Mouse (Mus musculus) lung, embryonic 14.5 days (tissue): ENCODE measurements around the gene Atp9a. TPM values are rescaled to one million over a fixed set of nuclear protein-coding genes. Genes with fewer than 3 reads are reported as not detected.

Experiments used
- ATAC-seq: fragments of 200-750 bp; cut with Nextera tagmentation; 2 replicates; pipeline ENCODE4 v1.8.0; 2017; ENCODE audit warnings: mild to moderate bottlenecking, moderate TSS enrichment, moderate library complexity; ENCODE audit not compliant: insufficient read depth
- DNase-seq: peaks from one replicate; pipeline ENCODE4 v3.0.0-alpha.2; 2015
- H3K27ac ChIP-seq: fragments of 300-500 bp; sonication (generic); 2 replicates; pipeline ENCODE4 v1.5.1; 2014; ENCODE audit warnings: low read depth, mild to moderate bottlenecking, moderate library complexity
- H3K27me3 ChIP-seq: fragments of 300-500 bp; sonication (generic); 2 replicates; pipeline ENCODE4 v1.6.1; 2014; ENCODE audit warnings: low read length, control low read depth; ENCODE audit not compliant: insufficient read depth
- H3K36me3 ChIP-seq: fragments of 300-500 bp; sonication (generic); 2 replicates; pipeline ENCODE4 v1.6.1; 2014; ENCODE audit warnings: control low read depth; ENCODE audit not compliant: insufficient read depth
- H3K4me1 ChIP-seq: fragments of 300-500 bp; sonication (generic); 2 replicates; pipeline ENCODE4 v1.6.1; 2014; ENCODE audit warnings: antibody characterized with exemption, control low read depth; ENCODE audit not compliant: insufficient read depth
- H3K4me2 ChIP-seq: fragments of 300-500 bp; sonication (generic); 2 replicates; pipeline ENCODE4 v1.6.1; 2014; ENCODE audit warnings: mild to moderate bottlenecking
- H3K4me3 ChIP-seq: fragments of 300-500 bp; sonication (generic); 2 replicates; pipeline ENCODE4 v1.5.1; 2014; ENCODE audit warnings: low read depth, low read length
- H3K9ac ChIP-seq: fragments of 300-500 bp; sonication (generic); 2 replicates; pipeline ENCODE4 v1.6.1; 2014
- H3K9me3 ChIP-seq: fragments of 300-500 bp; sonication (generic); 2 replicates; pipeline ENCODE4 v1.6.1; 2016; ENCODE audit warnings: low read depth, low read length, control low read depth
- CTCF ChIP-seq: IDR thresholded peaks from 2 replicates; pipeline ENCODE4 v1.5.1; 2016; ENCODE audit warnings: antibody characterized with exemption, low read depth
- WGBS: fragments of 180-500 bp; shearing (Covaris S2); extraction: QIAGEN DNeasy Blood & Tissue Kit; methylation state at CpG from one replicate; pipeline ENCODE4 v1.1.7; 2014; 5-methylcytosine and 5-hydroxymethylcytosine counted together
- polyA plus RNA-seq: library from polyadenylated mRNA; unstranded; fragments of >200 nt; fragmentation: Nextera tagmentation; extraction: Ambion mirVana; gene quantifications from 2 replicates; pipeline ENCODE4 v1.2.1, GENCODE M21; 2014

The Atp9a gene
- polyA plus RNA-seq, 1 experiment from 2014 or later = 9.6 TPM

- Histone ChIP-seq H3K27ac (no peak overlapping the region), H3K36me3 (no peaks in the 10 kb centered on the region), H3K9ac (no peak overlapping the region), H3K4me2 (no peak overlapping the region), H3K4me3 (no peak overlapping the region), H3K4me1 (peaks cover 8% of the 10 kb centered on the region), H3K27me3 (peaks cover 56% of the 10 kb centered on the region), H3K9me3 (no peaks in the 10 kb centered on the region)
- no peak for DNase-seq
- ATAC-seq = no peak
- 54% methylated on average over 8 of the region's 8 CpGs for WGBS
- TF ChIP-seq CTCF = no peak
These were observed 27.1 kb upstream of the Atp9a start for GRCm38 (mm10) chr2:168769259-168769658.

GRCm38 (mm10) chr2:168767582-168767981 lies 25.4 kb upstream of the Atp9a start, which contains the start of gene Sall4:
Gene Sall4, minus strand, starts transcription at chr2:168767943.
- 9% methylated on average over 10 of the region's 10 CpGs for WGBS
- no peak for ATAC-seq
- Histone ChIP-seq H3K27me3 (peaks cover 67% of the 10 kb centered on the region), H3K9me3 (no peaks in the 10 kb centered on the region), H3K9ac (no peak within 1 kb of the TSS), H3K27ac (no peak within 1 kb of the TSS), H3K4me1 (peaks cover 8% of the 10 kb centered on the region), H3K4me2 (peak within 1 kb of the TSS; percentile 89), H3K36me3 (no peaks in the 10 kb centered on the region), H3K4me3 (peak within 1 kb of the TSS; percentile 48)
- DNase-seq = no peak
- no peak for TF ChIP-seq CTCF

- ATAC-seq (peak; percentile 62; the same call in 1 of the 2 replicates), DNase-seq (peak; percentile 65)
- peaks cover 73% of the 10 kb centered on the region for H3K27me3 ChIP-seq
- no peak overlapping the region for H3K27ac ChIP-seq
- peaks cover 8% of the 10 kb centered on the region for H3K4me1 ChIP-seq
- no peaks in the 10 kb centered on the region for H3K36me3 ChIP-seq
- peak overlapping the region; percentile 48 for H3K4me3 ChIP-seq
- under 1% methylated on average over 52 of the region's 52 CpGs for WGBS
- peak overlapping the region; percentile 89 for H3K4me2 ChIP-seq
- TF ChIP-seq CTCF = no peak
- no peaks in the 10 kb centered on the region for H3K9me3 ChIP-seq
- no peak overlapping the region for H3K9ac ChIP-seq
These were observed 24.5 kb upstream of the Atp9a start for GRCm38 (mm10) chr2:168766538-168767361.

DNA sequence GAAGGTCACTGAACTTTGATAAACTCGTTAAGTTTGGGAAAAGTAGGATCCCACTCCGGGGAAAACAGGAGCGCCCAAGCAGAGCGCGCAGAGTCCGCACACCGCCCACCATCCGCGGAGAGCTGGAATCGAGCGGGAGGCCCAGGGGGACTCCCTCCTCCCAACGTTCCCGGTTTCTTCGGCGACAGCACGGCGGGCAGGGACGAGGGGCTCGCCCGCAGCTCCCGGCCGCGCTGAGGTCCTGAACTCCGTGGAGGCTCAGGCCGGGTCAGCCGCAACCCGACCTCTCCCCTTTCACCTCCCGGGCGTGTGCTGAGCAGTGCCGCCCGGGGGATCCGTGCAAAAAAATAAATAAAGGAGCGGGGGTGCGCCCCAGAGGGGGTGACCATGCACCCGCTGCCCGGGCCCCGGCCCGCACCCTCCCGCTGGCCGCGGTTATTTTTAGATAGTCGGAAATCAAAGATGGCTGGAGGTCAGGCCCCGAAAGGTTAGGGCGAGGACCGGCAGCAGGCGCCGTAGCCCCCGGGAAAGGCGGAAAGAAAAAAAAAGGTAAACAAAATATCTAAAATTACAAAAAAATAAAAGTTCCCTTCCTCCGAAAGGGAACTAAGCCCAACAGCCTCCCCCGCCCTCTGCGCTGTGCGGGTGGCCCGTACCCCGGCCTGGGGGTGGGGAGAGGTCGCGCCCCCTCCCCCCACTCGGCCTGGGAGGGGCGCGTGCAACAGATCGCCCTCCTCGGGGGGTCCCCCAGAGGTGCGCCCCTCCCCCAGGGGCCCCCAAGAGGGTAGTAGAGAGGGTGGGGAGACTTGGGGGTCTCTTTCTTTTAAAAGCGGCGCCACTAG lies 23.7 kb upstream of the Atp9a start:
- H3K27me3 ChIP-seq = peaks cover 77% of the 10 kb centered on the region
- TF ChIP-seq CTCF = no peak
- peak overlapping the region; percentile 89 for H3K4me2 ChIP-seq
- peaks cover 8% of the 10 kb centered on the region for H3K4me1 ChIP-seq
- ATAC-seq (no peak), DNase-seq (peak; percentile 41)
- no peak overlapping the region for H3K27ac ChIP-seq
- H3K9ac ChIP-seq = peak overlapping the region; percentile 49
- no peaks in the 10 kb centered on the region for H3K9me3 ChIP-seq
- H3K4me3 ChIP-seq = peak overlapping the region; percentile 48
- under 1% methylated on average over 65 of the region's 65 CpGs for WGBS
- H3K36me3 ChIP-seq = no peaks in the 10 kb centered on the region

GRCm38 (mm10) chr2:168765065-168765681 lies 23.0 kb upstream of the Atp9a start:
- WGBS = under 1% methylated on average over 32 of the region's 32 CpGs
- Histone ChIP-seq H3K4me3 (peak overlapping the region; percentile 48), H3K27me3 (peaks cover 74% of the 10 kb centered on the region), H3K27ac (no peak overlapping the region), H3K9ac (no peak overlapping the region; the same call in 1 of the 2 replicates), H3K9me3 (no peaks in the 10 kb centered on the region), H3K4me2 (peak overlapping the region; percentile 89), H3K4me1 (peaks cover 8% of the 10 kb centered on the region), H3K36me3 (no peaks in the 10 kb centered on the region)
- TF ChIP-seq CTCF = peak; percentile 74
- peak; percentile 77 for DNase-seq
- ATAC-seq = 0 out of 2 replicates have a peak, but pooled peaks have one; percentile 33

GRCm38 (mm10) chr2:168764460-168764867 lies 22.3 kb upstream of the Atp9a start:
- H3K4me2 ChIP-seq = no peak overlapping the region
- DNase-seq = no peak
- H3K4me3 ChIP-seq = no peak overlapping the region
- 16% methylated on average over 9 of the region's 9 CpGs for WGBS
- peaks cover 67% of the 10 kb centered on the region for H3K27me3 ChIP-seq
- H3K36me3 ChIP-seq = no peaks in the 10 kb centered on the region
- no peak overlapping the region for H3K9ac ChIP-seq
- ATAC-seq = no peak
- no peak overlapping the region for H3K27ac ChIP-seq
- H3K4me1 ChIP-seq = peaks cover 8% of the 10 kb centered on the region
- no peaks in the 10 kb centered on the region for H3K9me3 ChIP-seq
- no peak for TF ChIP-seq CTCF

GRCm38 (mm10) chr2:168763785-168764184 lies 21.6 kb upstream of the Atp9a start:
- Histone ChIP-seq H3K9me3 (no peaks in the 10 kb centered on the region), H3K4me1 (peaks cover 8% of the 10 kb centered on the region), H3K27me3 (peaks cover 67% of the 10 kb centered on the region), H3K4me2 (no peak overlapping the region), H3K27ac (no peak overlapping the region), H3K4me3 (no peak overlapping the region), H3K36me3 (no peaks in the 10 kb centered on the region), H3K9ac (no peak overlapping the region)
- WGBS = 19% methylated on average over 7 of the region's 7 CpGs
- no peak for TF ChIP-seq CTCF
- ATAC-seq = no peak
- no peak for DNase-seq
